Mouse (Mus musculus): ENCODE results near the gene Ovol2. TPM values are rescaled to one million over a fixed set of nuclear protein-coding genes. Genes with fewer than 3 reads are reported as not detected.

The Ovol2 gene
- total RNA-seq, 2 experiments from 2014 or later = not detected

GRCm38 (mm10) chr2:144329451-144329850 lies 2.5 kb downstream of the Ovol2 start:
- DNase-seq = no peak
- intact Hi-C loops (cut with DNase I) = no loop called here

DNA sequence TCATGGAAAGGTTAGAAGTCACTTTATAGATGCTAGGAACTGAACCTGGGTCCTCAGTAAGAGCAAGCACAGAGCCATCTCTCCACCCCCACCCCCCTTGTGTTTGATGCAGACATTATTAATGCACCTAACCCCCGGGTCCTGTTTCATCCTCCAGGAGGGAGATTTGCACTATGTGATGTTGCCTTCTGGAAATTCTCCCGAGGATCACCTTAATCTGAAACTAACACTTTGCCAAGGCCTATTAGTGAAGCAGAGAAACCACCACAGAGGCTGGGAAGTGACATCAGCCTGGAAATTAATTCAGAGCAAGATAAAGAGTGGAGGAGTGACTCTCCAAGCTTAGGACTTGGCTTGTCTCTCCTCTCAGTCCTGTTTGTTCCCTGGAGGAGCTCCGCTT lies 7.7 kb downstream of the Ovol2 start:
- DNase-seq = no peak
- intact Hi-C loops (cut with DNase I) = no loop called here

DNA sequence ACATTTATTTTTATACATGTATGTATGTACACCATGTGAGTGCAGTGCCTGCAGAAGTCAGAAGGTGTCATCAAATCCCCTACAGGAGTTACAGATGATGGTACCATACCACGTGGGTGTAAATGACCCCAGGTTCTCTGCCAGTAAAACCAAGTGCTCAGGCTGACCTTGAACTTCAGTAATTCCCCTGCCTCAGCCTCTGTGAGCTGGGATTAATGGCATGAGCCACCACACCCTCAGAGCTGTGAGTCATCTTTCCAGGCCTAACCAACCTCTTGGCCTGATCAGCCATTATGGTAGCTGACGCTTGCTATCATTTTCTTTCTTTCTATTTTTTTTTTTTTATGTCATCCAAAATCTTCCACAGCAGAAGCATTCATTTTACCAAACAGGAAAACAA lies 20.6 kb downstream of the Ovol2 start:
- intact Hi-C loops (cut with DNase I) = no loop called here
- DNase-seq = no peak

DNA sequence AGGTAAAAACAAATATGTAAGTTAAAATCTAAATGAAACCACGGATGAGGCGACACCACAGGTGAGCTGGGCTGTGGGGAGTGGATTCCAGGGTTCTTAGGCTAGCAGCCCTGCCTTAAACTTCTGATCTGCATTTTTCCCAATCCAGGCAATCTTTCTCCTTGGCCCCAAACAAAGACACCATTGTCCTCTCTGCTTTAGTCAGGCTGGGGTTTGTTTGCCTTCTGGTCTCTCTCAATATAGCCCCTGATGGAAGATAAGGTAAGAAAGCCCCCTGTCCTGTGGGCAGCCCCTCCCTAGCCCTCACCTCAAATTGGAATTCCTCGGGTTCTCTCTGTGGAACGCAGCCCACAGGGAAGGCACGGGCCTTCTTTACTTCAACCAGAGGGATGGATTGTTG lies 21.7 kb downstream of the Ovol2 start:
- no peak for DNase-seq
- intact Hi-C loops (cut with DNase I) = no loop called here

DNA sequence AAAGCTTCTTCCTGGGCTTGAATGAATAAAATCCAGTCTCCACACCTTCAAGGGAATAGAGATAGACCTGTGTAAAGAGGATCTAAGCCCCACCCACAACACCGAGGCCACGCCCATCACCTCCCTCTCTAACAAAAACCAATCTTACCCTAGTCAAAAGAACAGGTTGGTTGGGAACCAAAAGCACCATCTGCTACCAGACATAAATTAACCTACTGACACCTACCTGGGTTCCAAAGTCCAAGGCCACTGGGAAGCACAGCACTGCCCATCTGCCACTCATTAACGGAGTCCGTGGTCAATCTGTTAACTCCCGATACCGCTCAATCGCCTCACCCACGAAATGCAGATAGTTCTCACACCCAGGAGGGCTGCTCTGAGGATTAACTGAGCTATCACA lies 23.4 kb downstream of the Ovol2 start:
- intact Hi-C loops (cut with DNase I) = loop anchor here (5.0 kb wide), 1 partner anchor 144 kb away; no protein-coding TSS in a partner anchor
- DNase-seq = no peak

GRCm38 (mm10) chr2:144305721-144306294 lies 26.1 kb downstream of the Ovol2 start:
- intact Hi-C loops (cut with DNase I) = loop anchor here (5.0 kb wide), 1 partner anchor 146 kb away; no protein-coding TSS in a partner anchor
- DNase-seq = no peak

GRCm38 (mm10) chr2:144301101-144301500 lies 30.8 kb downstream of the Ovol2 start:
- no peak for DNase-seq
- intact Hi-C loops (cut with DNase I) = no loop called here

DNA sequence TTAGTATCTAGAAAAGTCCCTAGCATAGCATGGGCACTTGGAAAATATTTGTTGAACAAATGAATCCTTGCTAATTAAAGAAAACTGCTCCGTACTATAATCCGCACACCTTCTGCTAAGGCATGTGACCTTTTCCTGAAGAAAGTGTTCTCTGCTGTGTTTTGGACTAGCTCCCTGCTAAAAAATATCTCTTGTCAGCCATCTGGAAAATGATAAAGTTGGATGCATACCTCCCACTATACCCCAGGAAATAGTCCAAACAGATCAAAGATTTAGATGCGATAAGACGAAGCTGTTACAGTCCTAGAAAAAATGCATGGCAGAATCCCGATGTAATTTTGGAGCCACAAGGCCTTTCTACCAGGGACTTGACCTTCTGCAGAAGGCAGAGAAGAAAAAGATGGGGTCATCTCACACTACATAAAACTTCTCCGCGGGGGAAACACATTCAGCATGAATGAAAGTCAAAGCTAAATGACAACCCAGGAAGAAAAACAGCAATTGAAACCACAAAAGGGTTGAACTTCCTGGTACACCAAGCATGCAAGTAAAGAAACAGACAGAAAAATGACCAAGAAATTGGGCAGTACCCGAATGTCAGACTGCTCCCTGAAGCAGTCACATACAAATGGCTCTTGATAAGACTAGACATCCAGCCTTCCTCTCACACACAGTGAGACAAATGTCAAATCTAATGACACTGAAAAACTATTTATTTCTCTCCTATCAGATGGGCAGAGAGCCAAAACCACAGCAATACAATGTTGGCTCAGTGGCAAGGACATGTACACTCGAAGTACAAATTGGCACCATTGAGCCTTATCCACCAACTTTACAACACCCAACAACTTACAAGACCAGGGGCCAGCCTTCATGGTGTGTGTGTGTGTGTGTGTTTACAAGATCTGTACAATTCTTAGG lies 31.9 kb downstream of the Ovol2 start:
- intact Hi-C loops (cut with DNase I) = no loop called here
- no peak for DNase-seq

DNA sequence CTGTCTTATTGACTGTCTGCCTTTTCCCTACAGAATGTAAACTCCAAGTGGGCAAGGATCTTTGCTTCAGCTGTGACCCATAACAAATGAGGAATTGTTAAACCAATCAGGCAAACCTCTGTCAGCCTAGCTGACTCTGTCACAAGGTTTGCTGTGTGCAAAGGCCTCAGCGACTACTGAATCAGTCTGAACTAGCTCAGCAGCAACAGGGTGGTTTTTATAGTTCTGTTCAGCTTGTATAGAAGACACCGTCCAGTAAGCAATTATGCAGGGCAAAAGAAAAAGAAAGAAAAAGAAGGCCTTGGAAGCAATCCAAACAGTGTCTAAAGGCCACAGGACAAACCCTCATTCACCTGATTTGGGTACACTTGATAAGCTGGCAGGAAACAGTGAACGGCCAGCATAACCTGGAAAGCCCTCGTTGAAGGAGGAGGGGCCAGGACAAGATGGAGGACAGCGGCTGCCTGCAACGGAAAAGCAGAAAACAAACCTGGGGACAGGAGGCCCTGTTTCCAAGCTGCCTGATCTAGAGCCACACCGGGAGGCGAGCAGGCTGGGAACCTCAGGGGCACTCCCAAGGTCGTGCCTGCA lies 36.7 kb downstream of the Ovol2 start:
- no peak for DNase-seq

DNA sequence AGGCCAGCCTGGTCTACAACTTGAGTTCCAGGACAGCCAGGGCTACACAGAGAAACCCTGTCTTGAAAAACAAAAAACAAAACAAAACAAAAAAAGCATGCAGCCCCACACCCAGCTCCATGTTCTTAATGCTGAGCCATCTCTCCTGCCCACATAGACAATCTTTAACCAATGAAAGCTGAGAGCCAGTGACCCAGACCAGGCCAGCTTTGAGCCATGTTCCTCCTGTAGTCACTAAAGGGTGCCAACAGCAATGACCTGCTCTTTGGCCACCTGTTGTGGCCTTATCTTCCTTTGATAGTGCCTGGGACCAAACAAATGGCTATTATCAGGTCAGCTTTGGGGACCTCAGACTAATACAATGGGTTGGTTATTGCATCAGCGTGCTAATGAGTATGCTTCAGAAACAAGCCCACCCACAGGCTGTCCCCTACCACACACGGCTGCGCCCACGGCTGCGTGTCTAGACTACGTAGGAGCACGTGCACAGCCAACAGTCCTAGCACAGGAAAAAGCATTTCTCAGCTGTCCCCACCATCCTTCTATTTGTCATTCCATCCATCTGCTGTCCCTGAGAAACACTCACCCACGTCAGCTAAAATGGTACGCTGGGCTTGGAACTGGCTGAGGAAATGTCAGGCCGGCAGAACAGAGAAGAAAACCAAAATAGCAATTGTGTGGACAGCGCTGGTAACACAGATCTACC lies 40.2 kb downstream of the Ovol2 start:
- intact Hi-C loops (cut with DNase I) = no loop called here
- no peak for DNase-seq

More for the DNA sequence above, 36.7 kb downstream of the Ovol2 start:
- intact Hi-C loops (cut with DNase I) = no loop called here

GRCm38 (mm10) chr2:144290321-144290720 lies 41.6 kb downstream of the Ovol2 start:
- intact Hi-C loops (cut with DNase I) = no loop called here
- DNase-seq = no peak

- no peak for DNase-seq
- intact Hi-C loops (cut with DNase I) = no loop called here
Observed at GRCm38 (mm10) chr2:144281417-144281816, 50.5 kb downstream of the Ovol2 start.

GRCm38 (mm10) chr2:144280568-144280967 lies 51.4 kb downstream of the Ovol2 start:
- intact Hi-C loops (cut with DNase I) = no loop called here
- DNase-seq = no peak

DNA sequence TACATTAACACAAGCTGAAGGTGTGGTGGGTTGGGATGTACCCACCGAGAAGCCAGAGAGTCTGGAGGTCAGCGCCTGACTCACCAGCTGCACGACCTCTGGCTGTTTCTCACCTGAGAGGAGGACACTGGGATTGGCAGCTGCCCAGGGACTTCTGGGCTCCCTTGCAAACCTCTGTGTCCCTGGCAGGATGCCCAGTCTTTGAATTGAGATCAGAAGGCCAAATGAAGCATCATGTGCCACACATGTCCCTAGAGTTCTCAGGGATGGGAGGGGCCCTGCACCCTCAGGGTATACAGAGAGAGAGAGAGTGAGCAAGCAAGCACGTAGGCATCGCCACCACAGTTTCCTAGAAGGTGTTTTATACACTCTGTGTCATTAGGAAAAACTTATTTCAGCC lies 52.2 kb downstream of the Ovol2 start:
- DNase-seq = peak; percentile 75 to 77
- intact Hi-C loops (cut with DNase I) = no loop called here

DNA sequence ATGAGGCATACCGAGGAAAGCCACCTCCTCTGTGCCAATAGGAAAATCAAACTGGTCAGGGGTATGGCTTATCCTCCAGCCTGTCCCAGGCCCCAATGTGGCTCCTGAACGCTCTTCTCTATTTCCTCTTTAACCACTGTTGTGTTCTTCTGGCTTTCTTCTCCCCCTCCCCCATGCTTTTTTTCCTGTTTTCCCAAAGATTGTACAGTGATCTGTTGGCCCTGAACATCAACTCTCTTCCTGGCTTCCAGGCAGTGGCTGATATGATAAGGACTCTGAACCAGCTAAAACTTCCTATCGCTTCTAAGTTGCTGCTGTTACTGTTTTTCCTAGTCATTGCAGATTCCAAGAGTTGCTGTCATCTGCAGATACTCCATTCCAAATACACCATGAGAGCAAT lies 55.1 kb downstream of the Ovol2 start:
- intact Hi-C loops (cut with DNase I) = no loop called here
- no peak for DNase-seq

- intact Hi-C loops (cut with DNase I) = loop anchor here (5.0 kb wide), 3 partner anchors 262 to 412 kb away; partner anchors contain the start of genes Bfsp1 and Rrbp1
- DNase-seq = no peak
Observed at GRCm38 (mm10) chr2:144274741-144275140, 57.2 kb downstream of the Ovol2 start.

- intact Hi-C loops (cut with DNase I) = loop anchor here (5.0 kb wide), 3 partner anchors 260 to 410 kb away; partner anchors contain the start of genes Bfsp1 and Rrbp1
- DNase-seq = no peak
Observed at GRCm38 (mm10) chr2:144272088-144272487, 59.9 kb downstream of the Ovol2 start.

GRCm38 (mm10) chr2:144270507-144271420 lies 61.2 kb downstream of the Ovol2 start, which contains the start of the genes Mgme1 and Snx5:
TSS of gene Mgme1 (plus strand) at chr2:144270663.
TSS of gene Snx5 (minus strand) at chr2:144270906.
- peak; percentile 86 to 95 for DNase-seq
- intact Hi-C loops (cut with DNase I) = loop anchor here (5.0 kb wide), 3 partner anchors 258 to 408 kb away; partner anchors contain the start of genes Bfsp1 and Rrbp1

Measured in heart, postnatal 36 days (tissue).